Mouse (Mus musculus) telencephalon, adult 2 months (tissue): Measurements from ENCODE around the gene Tsen2.

Source experiments
- DNase-seq: peaks from one replicate; pipeline ENCODE4 v3.0.0-alpha.2; 2011; ENCODE audit warnings: low read depth, low spot score

The Tsen2 gene

DNA sequence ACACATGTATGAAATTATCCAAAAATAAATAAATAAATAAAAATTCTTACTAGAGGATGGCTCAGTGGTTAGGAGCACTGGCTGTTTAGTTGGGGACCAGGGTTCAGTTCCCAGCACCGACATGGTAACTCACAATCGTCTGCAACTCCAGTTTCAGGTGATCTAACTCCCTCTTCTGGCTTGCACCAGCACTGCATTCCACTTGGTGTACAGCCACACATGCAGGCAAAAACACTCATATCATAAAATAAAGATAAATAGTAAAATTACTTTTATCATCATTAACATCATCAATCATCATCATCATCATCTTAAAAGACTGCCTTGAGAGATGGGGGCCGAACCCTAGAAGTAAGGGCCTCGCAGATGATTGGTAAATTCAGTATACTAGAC, 56.9 kb downstream of the Tsen2 start:
- DNase-seq, result no peak

DNA sequence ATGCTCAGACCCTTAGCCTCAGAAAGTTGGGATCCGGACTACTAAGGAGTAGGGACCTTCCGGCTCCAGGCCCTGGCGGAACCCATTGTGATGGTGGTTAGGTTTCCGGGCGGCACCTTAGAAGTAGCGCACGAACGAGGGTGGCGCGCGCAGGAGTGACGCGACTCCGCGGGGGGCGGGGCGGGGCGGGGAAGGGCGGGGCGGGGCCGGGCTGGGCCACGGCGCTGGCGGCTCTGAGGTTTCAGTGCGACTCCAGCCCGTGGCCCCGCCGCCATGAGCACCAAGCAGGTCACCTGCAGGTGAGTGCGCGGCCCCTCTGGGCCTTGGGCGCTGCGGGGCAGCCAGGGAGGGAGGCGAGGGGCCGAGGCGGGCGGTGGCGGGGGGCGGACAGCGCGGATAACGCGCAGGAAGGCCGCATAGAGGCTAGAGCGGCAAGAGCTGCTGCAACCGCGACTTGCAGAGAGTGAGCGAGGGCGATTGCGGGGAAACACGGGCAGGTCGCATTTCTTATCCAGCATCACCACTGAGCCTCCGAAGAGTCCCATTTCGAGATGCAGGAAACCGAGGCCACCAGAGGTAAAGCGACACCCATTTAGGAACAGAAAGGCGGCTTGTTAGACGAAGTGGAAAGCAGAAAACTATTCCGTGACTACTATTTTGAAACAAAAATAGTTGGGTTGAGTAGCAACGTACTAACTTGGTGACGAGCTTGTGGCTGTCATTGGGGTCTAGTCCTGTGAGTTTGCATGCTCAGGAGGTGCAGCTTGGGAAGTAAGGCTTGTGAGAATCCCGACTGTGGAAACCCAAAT, 57.5 kb downstream of the Tsen2 start, which contains the start of gene Mkrn2:
Mkrn2 (plus strand) TSS at position 188 of the 809 bp plus-strand sequence.
- peak; percentile 55 for DNase-seq

DNA sequence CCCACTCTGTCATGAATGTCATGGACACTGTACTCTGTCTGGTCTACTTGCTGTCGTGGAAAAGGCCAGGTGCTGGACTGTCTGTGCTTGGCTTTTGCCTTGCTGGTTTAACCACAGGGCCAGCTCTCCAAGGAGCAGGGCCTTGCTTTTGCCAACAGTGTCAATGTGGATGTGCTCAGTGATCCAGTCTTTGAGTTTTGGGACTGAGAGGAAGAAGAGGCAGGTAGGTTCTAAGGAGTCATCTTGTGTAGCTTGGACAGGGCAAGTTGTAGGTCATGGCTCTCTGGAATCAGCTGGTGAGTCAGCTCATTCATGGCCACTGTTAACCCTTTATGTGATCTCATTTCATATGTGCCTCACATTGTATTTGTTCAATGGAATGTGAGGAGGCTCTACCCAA, 62.0 kb downstream of the Tsen2 start:
- DNase-seq, result no peak

DNA sequence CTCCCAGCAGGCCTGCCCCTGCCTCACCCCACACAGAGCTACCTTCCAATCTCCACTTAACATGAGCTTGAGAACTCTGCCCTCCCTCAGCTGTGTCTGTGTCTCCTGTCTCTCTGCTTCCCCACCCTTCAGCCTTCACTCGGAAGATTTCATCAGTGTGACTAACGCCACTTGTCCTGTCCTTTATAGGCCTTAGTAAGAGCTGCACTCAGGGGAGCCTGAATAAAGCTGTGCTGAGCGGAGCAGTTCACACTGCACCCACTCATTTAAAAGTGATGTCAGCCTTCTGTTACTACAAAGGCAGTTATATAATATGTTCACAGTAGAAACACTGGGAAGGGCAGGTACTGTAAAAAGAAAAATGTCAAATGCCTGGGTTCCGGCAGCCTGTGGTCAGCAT, 63.0 kb downstream of the Tsen2 start:
- peak; percentile 76 for DNase-seq

DNA sequence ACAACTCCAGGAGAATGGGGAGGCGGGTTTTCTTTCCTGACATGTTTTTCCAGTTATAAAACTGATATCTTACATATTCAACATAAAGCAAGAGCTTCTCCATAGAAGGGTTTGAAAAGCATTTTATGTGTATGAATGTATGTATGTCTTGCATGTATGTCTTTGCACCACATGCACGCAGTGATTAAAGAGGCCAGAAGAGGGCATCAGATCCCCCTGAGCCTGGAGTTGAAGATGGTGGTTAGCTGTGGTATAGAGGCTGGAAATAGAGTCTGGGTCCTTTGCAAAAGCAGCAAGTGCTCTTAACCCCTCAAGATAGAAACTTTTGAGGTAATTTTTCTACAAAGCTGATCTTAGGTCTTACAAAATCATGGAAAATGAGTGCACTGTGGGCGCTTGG, 64.7 kb downstream of the Tsen2 start:
- DNase-seq, result no peak

DNA sequence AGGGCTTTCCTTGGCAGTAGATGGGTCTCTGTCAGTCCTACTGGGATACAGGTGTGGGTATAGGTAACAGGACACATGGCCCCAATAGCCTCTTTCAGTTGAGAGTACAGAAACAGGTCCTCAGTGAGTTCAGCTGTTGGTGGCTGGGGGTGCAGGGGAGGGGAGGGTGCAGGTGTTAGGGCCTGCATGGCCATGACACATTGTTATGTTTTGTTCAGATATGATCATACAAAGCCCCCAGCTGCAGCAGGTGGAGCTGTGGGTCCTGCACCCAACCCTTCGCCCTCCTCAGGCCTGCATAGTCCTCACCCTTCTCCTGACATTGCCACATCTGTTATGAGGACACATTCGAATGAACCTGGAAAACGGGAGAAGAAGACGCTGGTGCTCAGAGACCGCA, 65.8 kb downstream of the Tsen2 start:
- DNase-seq, result no peak

DNA sequence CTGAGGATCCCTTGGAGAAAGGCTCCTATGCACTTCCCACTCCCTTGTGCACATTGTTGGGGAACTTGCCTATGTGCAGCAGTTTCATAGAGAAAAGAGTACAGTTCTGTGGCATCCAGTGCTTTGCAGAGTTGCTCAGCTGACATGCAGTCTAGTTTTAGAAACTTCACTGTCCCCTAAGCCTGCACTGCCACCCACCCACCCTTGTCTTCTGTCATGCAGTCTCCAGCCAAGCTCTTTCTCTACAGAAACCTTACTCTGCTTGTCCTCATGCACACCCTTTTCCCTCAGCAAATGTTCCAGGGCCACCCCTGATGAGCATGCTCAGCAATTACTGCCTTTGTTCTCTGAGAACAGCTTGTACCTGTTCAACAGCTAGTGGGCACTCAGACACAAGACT, 69.3 kb downstream of the Tsen2 start:
- peak; percentile 60 for DNase-seq

DNA sequence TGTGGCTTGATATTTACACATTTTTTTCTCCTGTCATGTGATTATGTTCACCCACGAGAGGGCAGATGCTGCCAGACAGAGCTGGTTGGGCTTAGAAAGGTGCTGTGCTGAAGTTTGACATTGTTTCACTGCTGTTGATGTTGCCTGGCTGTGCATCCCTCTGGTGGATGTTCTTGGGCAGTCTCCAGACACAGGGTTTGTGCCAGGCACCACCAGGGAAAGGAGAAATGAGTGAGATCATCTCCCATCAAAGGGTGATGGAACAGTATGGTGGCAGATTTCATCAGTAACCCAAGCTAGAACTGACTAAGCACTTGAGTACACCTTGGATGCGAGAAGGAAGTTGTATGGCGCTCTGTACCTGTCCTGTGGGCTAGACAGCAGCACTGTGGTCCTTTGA, 71.5 kb downstream of the Tsen2 start:
- no peak for DNase-seq

DNA sequence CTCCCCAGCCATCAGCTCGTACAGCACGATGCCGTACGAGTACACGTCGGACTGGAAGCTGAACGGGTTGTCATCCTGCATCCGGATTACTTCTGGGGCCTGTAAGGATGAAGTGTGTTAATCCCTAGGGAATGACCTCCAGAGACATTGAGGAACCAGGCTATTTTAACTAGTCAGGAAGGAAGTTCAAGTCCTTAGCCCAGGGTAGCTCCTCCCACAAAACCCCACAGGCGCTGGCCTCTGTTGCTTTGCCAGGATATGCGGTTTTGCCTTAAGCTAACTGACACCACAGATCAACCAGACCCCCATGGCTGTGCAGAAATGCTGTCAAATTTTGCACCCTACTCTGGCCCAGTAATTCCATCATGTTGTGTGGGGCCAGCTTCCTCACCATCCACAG, 75.4 kb downstream of the Tsen2 start:
- DNase-seq, result no peak

DNA sequence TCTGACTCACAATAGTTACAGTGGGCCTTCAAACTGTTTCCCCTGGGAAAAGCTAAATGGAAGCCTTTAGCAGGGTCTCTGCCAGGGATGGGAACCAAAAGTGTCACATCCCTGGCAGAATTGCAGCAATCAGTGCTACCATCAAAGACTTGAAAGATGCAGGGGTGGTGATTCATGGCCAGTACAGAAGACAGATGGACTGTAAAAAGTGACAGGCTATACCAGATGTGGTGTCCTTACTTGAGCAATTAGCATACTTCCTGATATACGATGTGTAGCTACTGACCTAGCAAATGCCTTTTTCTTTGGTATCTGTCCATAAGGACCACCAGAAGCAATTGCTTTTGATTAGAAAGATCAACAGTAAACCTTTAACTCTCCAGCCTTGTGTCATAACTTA, 76.5 kb downstream of the Tsen2 start:
- DNase-seq, result no peak

DNA sequence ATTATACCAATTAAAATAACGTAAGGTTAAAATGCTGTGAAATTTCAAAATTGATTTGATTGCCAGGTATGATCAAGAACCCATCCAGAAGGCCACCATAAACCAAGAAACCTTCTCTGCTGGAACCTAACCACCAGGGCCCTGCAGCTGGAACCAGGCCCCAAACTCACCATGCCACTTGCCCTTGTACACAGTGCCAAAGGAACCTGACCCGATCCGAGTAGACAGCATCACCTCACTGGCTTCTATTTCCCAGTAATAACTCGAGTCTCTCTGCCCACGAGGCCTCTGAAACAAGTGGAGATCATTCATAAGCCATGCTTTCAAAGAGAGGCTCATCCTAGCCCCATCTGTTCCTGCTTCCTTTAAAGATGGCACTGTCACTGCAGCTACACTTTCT, 81.7 kb downstream of the Tsen2 start:
- DNase-seq, result no peak
